Mouse (Mus musculus): ENCODE measurements around the gene Crispld2.

- TF ChIP-seq CTCF (IDR thresholded peaks at IDR 0.05; ENCODE audit: low read depth, low read length) (no peak), GATA1 (IDR thresholded peaks at IDR 0.05; ENCODE audit: borderline replicate concordance, low read length) (no peak)
Observed at GRCm38 (mm10) chr8:120009284-120009683, 17.0 kb downstream of the Crispld2 start.
